Mouse (Mus musculus): ENCODE data around the gene Sh3pxd2a. TPM values are rescaled to one million over a fixed set of nuclear protein-coding genes. Genes with fewer than 3 reads are reported as not detected.

Sh3pxd2a gene
- total RNA-seq, 4 experiments from 2014 or later, result 31.8 to 34.5 (median 32.9) TPM

GRCm38 (mm10) chr19:47314076-47314941, 149.9 kb downstream of the Sh3pxd2a start:
- DNase-seq (ENCODE audit: low spot score in 2 of 2), result no peak

GRCm38 (mm10) chr19:47313387-47314075, 150.7 kb downstream of the Sh3pxd2a start:
- no peak for DNase-seq (ENCODE audit: low spot score in 2 of 2)

DNA sequence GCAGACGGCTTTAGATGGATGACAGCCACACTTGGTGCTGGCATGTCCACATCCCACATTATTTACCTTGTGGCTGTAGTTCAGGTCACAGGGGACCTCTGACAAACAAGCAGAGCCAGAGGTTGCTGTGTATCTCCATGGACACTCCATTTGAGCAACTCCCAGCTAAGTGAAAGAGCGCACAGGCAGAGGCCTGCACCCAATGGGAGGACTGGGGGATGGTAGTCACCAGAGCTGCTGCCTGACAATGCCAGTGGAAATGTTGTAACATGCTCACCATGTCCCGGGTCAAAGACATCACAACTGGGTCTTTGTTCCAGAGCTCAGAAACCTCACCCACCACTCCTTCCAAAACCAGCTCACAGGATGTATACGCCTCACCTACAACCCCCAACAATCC, 153.0 kb downstream of the Sh3pxd2a start:
- no peak for DNase-seq (ENCODE audit: low spot score in 2 of 2)

- no peak for DNase-seq (ENCODE audit: low spot score in 2 of 2)
These were observed 154.4 kb downstream of the Sh3pxd2a start for GRCm38 (mm10) chr19:47309824-47310223.

DNA sequence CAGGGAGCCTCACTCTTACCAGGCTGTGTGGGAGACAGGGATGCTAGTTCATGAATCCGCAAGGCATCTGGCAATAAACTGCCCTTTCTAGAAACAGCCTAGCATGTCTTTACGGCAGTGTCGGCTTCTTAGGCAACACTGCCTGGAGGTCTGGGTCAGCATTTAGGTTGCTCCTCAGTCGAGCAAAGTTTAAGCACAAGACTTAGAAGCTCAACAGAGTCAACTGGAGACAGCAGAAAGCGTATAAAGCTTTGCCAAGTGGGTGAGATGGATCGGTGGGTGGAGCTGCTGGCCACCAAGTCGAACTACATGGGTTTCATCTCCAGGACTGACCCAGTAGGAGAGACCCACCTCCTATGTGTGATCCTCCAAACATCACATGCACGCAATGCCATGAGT, 157.3 kb downstream of the Sh3pxd2a start:
- DNase-seq (ENCODE audit: low spot score in 2 of 2), result no peak

DNA sequence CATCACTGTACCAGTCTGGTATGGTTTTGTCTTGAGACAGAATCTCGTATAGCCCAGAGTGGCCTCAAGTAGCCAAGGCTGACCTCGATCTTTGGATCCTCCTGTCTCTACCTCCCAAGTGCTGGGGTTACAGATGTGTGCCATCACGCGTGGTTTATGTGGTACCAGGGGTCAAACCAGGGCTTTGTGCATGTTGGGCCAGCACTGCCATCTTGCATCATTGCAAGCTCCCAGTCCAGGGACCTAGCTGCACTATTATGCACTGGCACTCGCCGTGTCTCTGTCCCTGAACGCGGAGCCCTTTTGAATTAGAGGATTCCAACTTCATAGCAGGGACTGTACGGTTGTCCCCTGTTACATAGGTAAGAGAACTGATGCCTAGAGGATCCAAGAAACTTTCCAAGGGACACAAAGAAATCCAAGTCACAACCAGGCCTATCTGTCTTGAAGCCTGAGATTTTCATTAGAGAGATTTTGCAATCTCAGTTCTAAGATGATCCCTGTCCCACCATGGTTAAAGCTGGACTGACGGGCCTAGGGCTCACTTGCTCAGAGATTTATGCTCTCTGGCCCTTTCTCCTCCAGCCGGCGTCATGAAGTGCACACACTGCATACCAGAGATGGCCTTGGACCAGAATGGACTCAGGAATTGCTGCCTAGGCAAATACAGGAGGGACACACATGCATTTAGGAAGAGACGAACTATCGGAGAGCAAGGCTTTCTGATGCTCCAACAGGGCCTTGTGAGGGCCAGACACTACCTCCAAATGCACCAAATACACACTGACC, 157.9 kb downstream of the Sh3pxd2a start:
- DNase-seq (ENCODE audit: low spot score in 2 of 2), result no peak

- DNase-seq (ENCODE audit: low spot score in 2 of 2), result no peak
These were observed 158.8 kb downstream of the Sh3pxd2a start for GRCm38 (mm10) chr19:47305401-47305800.

GRCm38 (mm10) chr19:47304170-47304745, 159.9 kb downstream of the Sh3pxd2a start:
- DNase-seq (ENCODE audit: low spot score in 2 of 2), result no peak

DNA sequence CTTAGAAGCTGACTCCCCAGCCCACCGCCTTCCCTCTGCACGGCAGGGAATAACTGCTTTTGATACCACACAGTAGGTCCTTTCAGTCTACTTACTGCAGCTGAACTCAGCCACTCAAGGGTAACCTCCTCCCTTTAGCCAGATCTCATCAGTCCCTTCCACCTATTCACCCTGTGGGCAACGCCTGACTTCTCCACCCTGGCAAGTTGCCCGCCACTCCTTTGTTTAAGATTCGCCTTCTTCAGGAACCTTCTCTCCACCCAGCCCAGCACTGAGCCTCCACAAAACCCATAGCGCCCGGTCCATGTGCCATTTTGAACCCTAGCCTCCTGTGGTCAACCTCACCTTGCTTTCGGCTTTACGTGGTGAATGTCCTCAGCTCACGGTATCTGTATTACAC, 161.1 kb downstream of the Sh3pxd2a start:
- no peak for DNase-seq (ENCODE audit: low spot score in 2 of 2)

DNA sequence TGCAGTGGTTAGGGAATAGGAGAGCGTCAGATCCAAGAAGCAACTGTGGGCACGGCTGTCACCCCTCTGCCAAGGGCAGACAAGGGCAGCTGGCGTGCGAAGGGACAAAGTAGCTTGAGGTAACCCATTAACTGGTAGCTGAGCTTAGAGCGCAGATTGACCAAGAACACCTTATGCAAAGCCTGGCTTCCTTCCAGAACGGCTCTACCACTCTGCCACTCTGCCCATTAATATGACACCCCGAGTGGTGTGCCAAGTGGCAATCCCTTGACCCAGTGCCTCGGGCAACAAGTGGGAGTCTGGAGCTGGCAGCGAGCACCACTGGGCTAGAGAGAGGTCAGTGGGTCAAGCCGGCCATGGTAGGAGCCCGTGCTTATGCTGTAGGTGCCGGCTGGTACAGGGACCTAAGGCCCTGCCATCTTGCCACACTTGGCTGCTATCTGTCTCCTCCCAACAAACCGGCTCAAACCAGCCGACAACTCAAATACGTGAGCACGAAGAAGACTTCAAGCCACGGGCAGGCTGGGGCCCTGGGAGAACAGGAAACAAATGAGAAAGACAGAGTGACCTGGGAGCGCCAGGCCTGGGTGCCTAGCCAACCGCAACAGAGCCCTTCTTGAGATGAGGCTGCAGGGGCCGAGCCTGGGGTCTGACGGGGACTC, 161.9 kb downstream of the Sh3pxd2a start:
- DNase-seq (ENCODE audit: low spot score in 2 of 2), result no peak

DNA sequence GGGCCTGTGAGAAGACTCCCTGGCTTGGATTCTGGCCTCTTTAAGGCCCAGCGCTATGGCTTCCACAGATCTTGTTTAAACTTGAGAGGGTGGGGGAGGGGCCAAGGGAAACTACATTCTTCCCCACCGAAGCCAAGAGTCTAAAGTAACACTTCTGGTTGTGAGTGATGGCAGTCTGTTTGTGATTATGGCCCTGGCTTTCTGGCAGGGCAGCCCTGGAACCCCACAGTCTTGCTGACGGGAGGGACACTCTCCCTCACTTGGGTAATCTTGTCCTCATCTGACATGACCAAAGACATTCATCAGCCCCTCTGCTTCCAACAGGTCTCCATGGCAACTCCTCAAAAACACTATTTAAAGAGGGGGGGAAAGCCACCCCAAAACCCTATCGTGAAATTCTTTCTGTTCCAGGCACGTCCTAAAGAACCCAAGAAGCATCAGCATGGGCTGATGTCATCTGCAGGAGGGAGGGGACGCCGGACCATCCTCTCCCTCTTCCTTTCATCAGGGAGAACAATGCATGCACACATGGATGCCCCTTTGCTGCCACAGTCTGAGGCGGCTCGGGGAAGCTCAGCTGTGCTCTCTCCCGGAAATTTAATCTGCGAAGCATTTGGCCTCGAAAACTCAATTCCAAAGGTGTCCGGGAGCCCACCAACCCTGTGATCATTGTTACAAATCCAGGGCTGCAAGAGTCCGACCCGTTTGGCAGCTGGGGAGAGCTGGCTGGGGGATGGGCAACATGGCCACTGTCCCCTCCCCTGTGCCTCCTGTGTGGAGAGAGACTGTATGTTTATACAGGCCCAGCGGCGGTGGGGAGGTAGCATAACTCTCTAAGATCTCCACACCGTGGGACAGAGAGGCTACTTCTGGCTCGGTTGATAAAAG, 162.7 kb downstream of the Sh3pxd2a start:
- no peak for DNase-seq (ENCODE audit: low spot score in 2 of 2)

DNA sequence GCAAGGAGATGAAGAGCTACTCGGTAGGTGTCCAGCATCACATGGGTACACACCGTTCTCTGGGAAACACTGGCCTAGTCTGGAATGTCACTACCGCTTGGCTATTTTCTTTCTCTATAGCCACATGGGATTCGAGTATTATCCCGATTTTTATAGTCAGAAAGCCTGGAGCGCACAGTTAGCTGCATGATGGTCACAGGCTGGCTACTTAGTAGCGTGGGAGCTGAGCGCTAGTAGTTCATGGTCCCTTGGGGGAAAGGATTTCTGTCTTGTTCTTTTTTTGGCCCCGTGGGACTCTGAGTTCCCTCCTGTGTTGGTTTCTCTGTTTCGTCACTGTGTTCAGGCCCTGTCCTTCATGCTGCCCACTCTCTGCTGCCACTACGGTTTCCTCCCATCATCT, 166.1 kb downstream of the Sh3pxd2a start:
- DNase-seq (ENCODE audit: low spot score in 2 of 2), result no peak

- no peak for DNase-seq (ENCODE audit: low spot score in 2 of 2)
These were observed 171.7 kb downstream of the Sh3pxd2a start for GRCm38 (mm10) chr19:47292451-47292951.

- DNase-seq (ENCODE audit: low spot score in 2 of 2), result no peak
These were observed 172.7 kb downstream of the Sh3pxd2a start for GRCm38 (mm10) chr19:47291307-47292080.

GRCm38 (mm10) chr19:47286886-47287450, 177.2 kb downstream of the Sh3pxd2a start:
- DNase-seq (ENCODE audit: low spot score in 2 of 2), result no peak

DNA sequence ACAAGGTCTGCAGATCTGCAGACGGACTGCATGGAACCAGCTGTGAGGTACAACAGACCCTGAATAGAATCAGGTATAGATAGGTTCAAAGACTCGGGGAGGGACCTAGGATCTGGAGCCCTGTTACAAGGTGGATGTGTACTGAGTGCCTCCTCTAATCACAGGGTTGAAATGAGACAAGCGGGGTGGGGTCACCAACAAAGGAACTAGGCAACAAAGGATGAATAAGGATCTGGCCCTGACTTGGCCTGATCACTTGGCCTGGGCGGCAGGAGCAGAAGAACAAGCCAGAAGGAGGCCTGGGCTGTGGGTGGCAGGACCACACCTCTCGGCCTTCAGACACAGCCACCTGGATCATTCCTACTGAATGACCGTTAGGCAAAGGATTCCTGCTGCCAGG, 178.6 kb downstream of the Sh3pxd2a start:
- no peak for DNase-seq (ENCODE audit: low spot score in 2 of 2)

- no peak for DNase-seq (ENCODE audit: low spot score in 2 of 2)
These were observed 181.4 kb downstream of the Sh3pxd2a start for GRCm38 (mm10) chr19:47282688-47283215.

GRCm38 (mm10) chr19:47282050-47282454, 182.1 kb downstream of the Sh3pxd2a start:
- no peak for DNase-seq (ENCODE audit: low spot score in 2 of 2)
